Mouse (Mus musculus) heart, embryonic 12.5 days (tissue): ENCODE measurements at regions not wholly inside any gene's neighbourhood (a gene's known extent, or its start where the extent isn't known, plus 50 kb on each side); places are given as distances from the start of the nearest gene placed in this dataset.

ENCODE experiments used
- ATAC-seq: fragments of 200-750 bp; cut with Nextera tagmentation; 2 replicates; pipeline ENCODE4 v1.8.0; 2017; ENCODE audit warnings: moderate TSS enrichment, moderate library complexity; ENCODE audit not compliant: insufficient number of reproducible peaks, low FRiP score
- H3K27ac ChIP-seq: fragments of 300-500 bp; sonication (generic); 2 replicates; pipeline ENCODE4 v1.5.1; 2016; ENCODE audit warnings: mild to moderate bottlenecking, moderate library complexity; ENCODE audit not compliant: poor library complexity, severe bottlenecking
- H3K27me3 ChIP-seq: fragments of 300-500 bp; sonication (generic); replicated peaks from 2 replicates; pipeline ENCODE4 v1.6.1; 2016; ENCODE audit warnings: mild to moderate bottlenecking, moderate library complexity
- H3K36me3 ChIP-seq: fragments of 300-500 bp; sonication (generic); 2 replicates; pipeline ENCODE4 v1.6.1; 2016; ENCODE audit warnings: mild to moderate bottlenecking, moderate library complexity
- H3K4me1 ChIP-seq: fragments of 300-500 bp; sonication (generic); replicated peaks from 2 replicates; pipeline ENCODE4 v1.6.1; 2016; ENCODE audit warnings: mild to moderate bottlenecking
- H3K4me2 ChIP-seq: fragments of 300-500 bp; sonication (generic); 2 replicates; pipeline ENCODE4 v1.6.1; 2016; ENCODE audit warnings: mild to moderate bottlenecking, moderate library complexity
- H3K4me3 ChIP-seq: fragments of 300-500 bp; sonication (generic); 2 replicates; pipeline ENCODE4 v1.5.1; 2016; ENCODE audit warnings: mild to moderate bottlenecking
- H3K9ac ChIP-seq: fragments of 300-500 bp; sonication (generic); 2 replicates; pipeline ENCODE4 v1.6.1; 2016; ENCODE audit warnings: mild to moderate bottlenecking, moderate library complexity
- H3K9me3 ChIP-seq: fragments of 300-500 bp; sonication (generic); replicated peaks from 2 replicates; pipeline ENCODE4 v1.6.1; 2016; ENCODE audit warnings: mild to moderate bottlenecking, moderate library complexity
- WGBS: fragments of 180-500 bp; shearing (Covaris S2); methylation state at CpG from one replicate; pipeline ENCODE4 v1.1.7; 2016; 5-methylcytosine and 5-hydroxymethylcytosine counted together

DNA sequence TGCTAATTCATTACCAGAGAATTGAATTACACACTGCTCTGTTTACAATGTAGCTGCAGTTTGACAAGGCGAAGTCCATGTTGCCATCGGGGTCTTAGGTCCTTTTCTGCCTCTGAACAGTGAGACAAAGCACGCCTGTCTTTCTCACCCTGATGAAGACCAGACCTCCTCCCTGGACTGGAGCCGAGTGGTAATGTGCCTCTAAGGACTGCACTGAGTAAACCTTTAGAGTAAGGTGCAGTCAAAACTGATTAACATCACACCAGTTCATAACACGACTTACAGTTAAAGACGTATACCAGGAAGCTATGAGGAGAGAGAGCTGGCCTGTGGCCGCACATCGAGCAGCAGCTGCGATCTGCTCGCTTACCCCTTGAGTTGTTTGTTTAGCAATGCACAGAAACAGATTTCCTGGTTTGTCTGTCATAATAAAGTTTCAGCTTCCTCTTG lies 2322.1 kb downstream of the 4930444P10Rik start:
- no peaks in the 10 kb centered on the region for H3K36me3 ChIP-seq
- H3K4me3 ChIP-seq = peak overlapping the region; percentile 4; the same call in 1 of the 2 replicates
- 0 out of 2 replicates have a peak overlapping the region, but pooled peaks have one; percentile 43 for H3K27ac ChIP-seq
- 18% methylated on average over 10 of the region's 10 CpGs for WGBS
- 0 out of 2 replicates have a peak, but pooled peaks cover 9% of the 10 kb centered on the region for H3K4me1 ChIP-seq
- H3K9me3 ChIP-seq = no peaks in the 10 kb centered on the region
- no peaks in the 10 kb centered on the region for H3K27me3 ChIP-seq
- H3K9ac ChIP-seq = no peak overlapping the region
- H3K4me2 ChIP-seq = peak overlapping the region; percentile 53
- ATAC-seq = peak; percentile 86

DNA sequence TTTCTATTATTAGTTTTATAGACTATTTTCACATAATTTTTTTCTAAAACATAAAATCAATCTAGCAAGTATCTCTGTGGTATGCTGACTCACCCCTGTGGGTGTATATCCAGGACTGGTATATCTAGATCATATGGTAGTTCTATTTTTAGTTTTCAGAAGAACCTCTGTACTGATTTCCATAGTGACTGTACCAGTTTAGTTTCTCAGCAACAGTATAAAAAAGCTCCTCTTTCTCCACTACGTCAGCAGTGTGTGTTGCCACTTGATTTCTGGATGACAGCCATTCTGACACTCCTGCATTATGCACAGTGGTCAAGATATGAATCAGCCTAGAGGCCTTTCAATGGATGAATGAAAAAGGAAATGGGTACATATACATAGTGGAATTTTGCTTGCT lies 2338.6 kb downstream of the A830018L16Rik start:
- ATAC-seq = no peak
- 48% methylated on average over 1 of the region's 1 CpGs for WGBS

DNA sequence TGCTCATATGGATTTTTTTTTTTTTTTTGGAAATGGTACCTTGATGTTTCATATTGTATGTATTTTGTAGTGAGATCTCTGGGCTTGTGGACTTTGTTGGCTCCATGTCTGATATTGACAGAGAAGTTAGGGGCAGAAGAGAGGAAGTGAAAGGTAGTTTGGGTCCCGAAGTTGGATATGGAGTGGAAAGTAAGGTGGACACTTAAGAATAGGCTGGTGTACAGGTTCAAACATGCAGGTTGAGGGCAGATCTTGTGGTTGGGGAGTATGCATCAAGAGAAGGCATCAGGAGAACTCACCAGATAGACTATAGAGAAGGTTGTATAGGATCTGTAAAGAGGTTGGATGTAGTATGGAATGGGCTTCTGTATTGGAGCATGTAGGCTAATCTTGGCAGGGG lies 2337.5 kb downstream of the A830018L16Rik start:
- Histone ChIP-seq H3K4me1 (no peaks in the 10 kb centered on the region), H3K27me3 (no peaks in the 10 kb centered on the region), H3K27ac (no peak overlapping the region), H3K36me3 (no peaks in the 10 kb centered on the region), H3K9ac (no peak overlapping the region), H3K9me3 (no peaks in the 10 kb centered on the region), H3K4me3 (no peak overlapping the region), H3K4me2 (no peak overlapping the region)
- ATAC-seq = no peak
- 78% methylated on average over 1 of the region's 1 CpGs for WGBS

More for the DNA sequence above, 2338.6 kb downstream of the A830018L16Rik start:
- H3K27me3 ChIP-seq = no peaks in the 10 kb centered on the region
- H3K4me1 ChIP-seq = no peaks in the 10 kb centered on the region
- no peak overlapping the region for H3K4me2 ChIP-seq
- no peaks in the 10 kb centered on the region for H3K36me3 ChIP-seq
- no peak overlapping the region for H3K9ac ChIP-seq
- H3K9me3 ChIP-seq = no peaks in the 10 kb centered on the region
- H3K27ac ChIP-seq = no peak overlapping the region
- no peak overlapping the region for H3K4me3 ChIP-seq
